Mouse (Mus musculus) embryonic facial prominence, embryonic 15.5 days (tissue): ENCODE measurements at regions not wholly inside any gene's neighbourhood (a gene's known extent, or its start where the extent isn't known, plus 50 kb on each side); places are given as distances from the start of the nearest gene placed in this dataset.

Source experiments
- ATAC-seq: fragments of 200-750 bp; cut with Nextera tagmentation; 2 replicates; pipeline ENCODE4 v1.8.0; 2017; ENCODE audit warnings: low read depth, moderate TSS enrichment; ENCODE audit not compliant: insufficient number of reproducible peaks, low FRiP score, low TSS enrichment
- H3K27ac ChIP-seq: fragments of 300-500 bp; sonication (generic); replicated peaks from 2 replicates; pipeline ENCODE4 v1.5.1; 2015; ENCODE audit warnings: mild to moderate bottlenecking, inconsistent platforms
- H3K27me3 ChIP-seq: fragments of 300-500 bp; sonication (generic); 2 replicates; pipeline ENCODE4 v1.6.1; 2015; ENCODE audit warnings: inconsistent platforms
- H3K36me3 ChIP-seq: fragments of 300-500 bp; sonication (generic); 2 replicates; pipeline ENCODE4 v1.6.1; 2015; ENCODE audit warnings: mild to moderate bottlenecking, inconsistent platforms
- H3K4me1 ChIP-seq: fragments of 300-500 bp; sonication (generic); 2 replicates; pipeline ENCODE4 v1.6.1; 2015; ENCODE audit warnings: inconsistent platforms
- H3K4me2 ChIP-seq: fragments of 300-500 bp; sonication (generic); replicated peaks from 2 replicates; pipeline ENCODE4 v1.6.1; 2015; ENCODE audit warnings: mild to moderate bottlenecking, inconsistent platforms
- H3K4me3 ChIP-seq: fragments of 300-500 bp; sonication (generic); replicated peaks from 2 replicates; pipeline ENCODE4 v1.5.1; 2015; ENCODE audit warnings: mild to moderate bottlenecking, inconsistent platforms
- H3K9ac ChIP-seq: fragments of 300-500 bp; sonication (generic); 2 replicates; pipeline ENCODE4 v1.6.1; 2015; ENCODE audit warnings: inconsistent platforms
- H3K9me3 ChIP-seq: fragments of 300-500 bp; sonication (generic); replicated peaks from 2 replicates; pipeline ENCODE4 v1.6.1; 2016; ENCODE audit warnings: inconsistent platforms
- WGBS: fragments of 180-500 bp; shearing (Covaris S2); methylation state at CpG from one replicate; pipeline ENCODE4 v1.1.7; 2015; 5-methylcytosine and 5-hydroxymethylcytosine counted together

GRCm38 (mm10) chr19:52878812-52879502, 161.1 kb downstream of the Xpnpep1 start:
- no peak overlapping the region for H3K27ac ChIP-seq
- H3K4me2 ChIP-seq, result no peak overlapping the region
- no peaks in the 10 kb centered on the region for H3K27me3 ChIP-seq
- no peak overlapping the region for H3K9ac ChIP-seq
- 70% methylated on average over 6 of the region's 6 CpGs for WGBS
- no peaks in the 10 kb centered on the region for H3K4me1 ChIP-seq
- no peaks in the 10 kb centered on the region for H3K36me3 ChIP-seq
- no peak overlapping the region for H3K4me3 ChIP-seq
- no peak for ATAC-seq
- H3K9me3 ChIP-seq, result no peaks in the 10 kb centered on the region

- 86% methylated on average over 1 of the region's 1 CpGs for WGBS
- H3K36me3 ChIP-seq, result no peaks in the 10 kb centered on the region
- no peak overlapping the region for H3K4me3 ChIP-seq
- no peaks in the 10 kb centered on the region for H3K27me3 ChIP-seq
- no peak overlapping the region for H3K27ac ChIP-seq
- H3K9ac ChIP-seq, result no peak overlapping the region
- no peaks in the 10 kb centered on the region for H3K9me3 ChIP-seq
- no peak overlapping the region for H3K4me2 ChIP-seq
- no peaks in the 10 kb centered on the region for H3K4me1 ChIP-seq
- ATAC-seq, result no peak
Observed at GRCm38 (mm10) chr19:52866635-52867034, 173.4 kb downstream of the Xpnpep1 start.

GRCm38 (mm10) chr19:52861576-52861975, 178.4 kb downstream of the Xpnpep1 start:
- Histone ChIP-seq H3K4me3 (no peak overlapping the region), H3K4me1 (no peaks in the 10 kb centered on the region), H3K4me2 (no peak overlapping the region), H3K9me3 (no peaks in the 10 kb centered on the region), H3K36me3 (no peaks in the 10 kb centered on the region), H3K27me3 (no peaks in the 10 kb centered on the region), H3K27ac (no peak overlapping the region), H3K9ac (no peak overlapping the region)
- WGBS, result 15% methylated on average over 9 of the region's 9 CpGs
- ATAC-seq, result no peak

- H3K4me1 ChIP-seq, result no peaks in the 10 kb centered on the region
- H3K36me3 ChIP-seq, result no peaks in the 10 kb centered on the region
- H3K9ac ChIP-seq, result no peak overlapping the region
- no peaks in the 10 kb centered on the region for H3K9me3 ChIP-seq
- H3K27me3 ChIP-seq, result no peaks in the 10 kb centered on the region
- H3K4me2 ChIP-seq, result no peak overlapping the region
- no peak overlapping the region for H3K27ac ChIP-seq
- WGBS, result 72% methylated on average over 7 of the region's 7 CpGs
- H3K4me3 ChIP-seq, result no peak overlapping the region
- ATAC-seq, result peak; percentile 43; the same call in 1 of the 2 replicates
Observed at GRCm38 (mm10) chr19:52854068-52854682, 185.8 kb downstream of the Xpnpep1 start.

GRCm38 (mm10) chr19:52816202-52816601, 223.8 kb downstream of the Xpnpep1 start:
- Histone ChIP-seq H3K4me1 (no peaks in the 10 kb centered on the region), H3K27me3 (no peaks in the 10 kb centered on the region), H3K27ac (no peak overlapping the region), H3K4me2 (no peak overlapping the region), H3K36me3 (no peaks in the 10 kb centered on the region), H3K9ac (no peak overlapping the region), H3K9me3 (no peaks in the 10 kb centered on the region), H3K4me3 (no peak overlapping the region)
- 88% methylated on average over 7 of the region's 7 CpGs for WGBS
- ATAC-seq, result no peak

GRCm38 (mm10) chr19:52812046-52812445, 228.0 kb downstream of the Xpnpep1 start:
- Histone ChIP-seq H3K4me3 (no peak overlapping the region), H3K9me3 (no peaks in the 10 kb centered on the region), H3K36me3 (no peaks in the 10 kb centered on the region), H3K27me3 (no peaks in the 10 kb centered on the region), H3K4me1 (no peaks in the 10 kb centered on the region), H3K9ac (no peak overlapping the region), H3K27ac (no peak overlapping the region), H3K4me2 (no peak overlapping the region)
- WGBS, result 60% methylated on average over 6 of the region's 6 CpGs
- no peak for ATAC-seq

GRCm38 (mm10) chr19:52788802-52789201, 251.2 kb downstream of the Xpnpep1 start:
- Histone ChIP-seq H3K9ac (no peak overlapping the region), H3K4me3 (no peak overlapping the region), H3K27me3 (no peaks in the 10 kb centered on the region), H3K36me3 (no peaks in the 10 kb centered on the region), H3K9me3 (no peaks in the 10 kb centered on the region), H3K27ac (no peak overlapping the region), H3K4me1 (no peaks in the 10 kb centered on the region), H3K4me2 (no peak overlapping the region)
- no peak for ATAC-seq
- 69% methylated on average over 3 of the region's 3 CpGs for WGBS

- no peaks in the 10 kb centered on the region for H3K27me3 ChIP-seq
- H3K9ac ChIP-seq, result no peak overlapping the region
- no peak for ATAC-seq
- H3K36me3 ChIP-seq, result no peaks in the 10 kb centered on the region
- no peaks in the 10 kb centered on the region for H3K9me3 ChIP-seq
- 53% methylated on average over 4 of the region's 4 CpGs for WGBS
- no peaks in the 10 kb centered on the region for H3K4me1 ChIP-seq
- H3K27ac ChIP-seq, result no peak overlapping the region
- no peak overlapping the region for H3K4me3 ChIP-seq
- H3K4me2 ChIP-seq, result no peak overlapping the region
Observed at GRCm38 (mm10) chr19:52768761-52769388, 271.1 kb downstream of the Xpnpep1 start.

GRCm38 (mm10) chr19:52768117-52768516, 271.9 kb downstream of the Xpnpep1 start:
- ATAC-seq, result no peak
- WGBS, result 63% methylated on average over 5 of the region's 5 CpGs
- no peaks in the 10 kb centered on the region for H3K9me3 ChIP-seq
- H3K4me1 ChIP-seq, result no peaks in the 10 kb centered on the region
- H3K9ac ChIP-seq, result no peak overlapping the region
- no peak overlapping the region for H3K4me2 ChIP-seq
- no peak overlapping the region for H3K27ac ChIP-seq
- H3K36me3 ChIP-seq, result no peaks in the 10 kb centered on the region
- no peak overlapping the region for H3K4me3 ChIP-seq
- no peaks in the 10 kb centered on the region for H3K27me3 ChIP-seq

- no peak overlapping the region for H3K9ac ChIP-seq
- H3K27me3 ChIP-seq, result no peaks in the 10 kb centered on the region
- no peaks in the 10 kb centered on the region for H3K4me1 ChIP-seq
- WGBS, result 83% methylated on average over 9 of the region's 9 CpGs
- H3K9me3 ChIP-seq, result no peaks in the 10 kb centered on the region
- H3K36me3 ChIP-seq, result no peaks in the 10 kb centered on the region
- no peak overlapping the region for H3K27ac ChIP-seq
- H3K4me3 ChIP-seq, result no peak overlapping the region
- ATAC-seq, result no peak
- no peak overlapping the region for H3K4me2 ChIP-seq
Observed at GRCm38 (mm10) chr19:52738946-52739345, 301.1 kb downstream of the Xpnpep1 start.

GRCm38 (mm10) chr19:52721776-52722175, 318.2 kb downstream of the Xpnpep1 start:
- no peaks in the 10 kb centered on the region for H3K36me3 ChIP-seq
- no peaks in the 10 kb centered on the region for H3K4me1 ChIP-seq
- H3K9ac ChIP-seq, result no peak overlapping the region
- no peak overlapping the region for H3K27ac ChIP-seq
- H3K4me2 ChIP-seq, result no peak overlapping the region
- H3K4me3 ChIP-seq, result no peak overlapping the region
- ATAC-seq, result no peak
- 17% methylated on average over 1 of the region's 1 CpGs for WGBS
- no peaks in the 10 kb centered on the region for H3K9me3 ChIP-seq
- no peaks in the 10 kb centered on the region for H3K27me3 ChIP-seq
